Mouse (Mus musculus) liver, embryonic 11.5 days (tissue): ENCODE results near the gene Gtf3c6. TPM values are rescaled to one million over a fixed set of nuclear protein-coding genes. Genes with fewer than 3 reads are reported as not detected.

Source experiments
- ATAC-seq: fragments of 200-750 bp; cut with Nextera tagmentation; replicated peaks from 2 replicates; pipeline ENCODE4 v1.8.0; 2017; ENCODE audit warnings: moderate number of reproducible peaks, mild to moderate bottlenecking, moderate TSS enrichment, moderate library complexity; ENCODE audit not compliant: low FRiP score
- DNase-seq: peaks from one replicate; pipeline ENCODE4 v3.0.0-alpha.2; 2017; ENCODE audit warnings: low spot score
- H3K27ac ChIP-seq: fragments of 300-500 bp; sonication (generic); 2 replicates; pipeline ENCODE4 v1.5.1; 2014; ENCODE audit warnings: mild to moderate bottlenecking, low read depth, low read length, control low read depth
- H3K27me3 ChIP-seq: fragments of 300-500 bp; sonication (generic); replicated peaks from 2 replicates; pipeline ENCODE4 v1.6.1; 2014; ENCODE audit warnings: low read length, mixed read lengths; ENCODE audit not compliant: control insufficient read depth, insufficient read depth
- H3K36me3 ChIP-seq: fragments of 300-500 bp; sonication (generic); 2 replicates; pipeline ENCODE4 v1.6.1; 2014; ENCODE audit warnings: mild to moderate bottlenecking, low read length, moderate library complexity, mixed read lengths; ENCODE audit not compliant: control insufficient read depth, insufficient read depth
- H3K4me1 ChIP-seq: fragments of 300-500 bp; sonication (generic); replicated peaks from 2 replicates; pipeline ENCODE4 v1.6.1; 2014; ENCODE audit warnings: low read length, mixed read lengths; ENCODE audit not compliant: control insufficient read depth, insufficient read depth
- H3K4me2 ChIP-seq: fragments of 300-500 bp; sonication (generic); 2 replicates; pipeline ENCODE4 v1.6.1; 2014; ENCODE audit warnings: mild to moderate bottlenecking, control low read depth, moderate library complexity
- H3K4me3 ChIP-seq: fragments of 300-500 bp; sonication (generic); 2 replicates; pipeline ENCODE4 v1.5.1; 2014; ENCODE audit warnings: low read depth, low read length, control low read depth
- H3K9ac ChIP-seq: fragments of 300-500 bp; sonication (generic); 2 replicates; pipeline ENCODE4 v1.6.1; 2014; ENCODE audit warnings: low read depth, low read length, control low read depth
- H3K9me3 ChIP-seq: fragments of 300-500 bp; sonication (generic); 2 replicates; pipeline ENCODE4 v1.6.1; 2016; ENCODE audit warnings: low read length, inconsistent platforms, mixed read lengths; ENCODE audit not compliant: control insufficient read depth
- WGBS: fragments of 180-500 bp; shearing (Covaris S2); extraction: QIAGEN DNeasy Blood & Tissue Kit; methylation state at CpG from one replicate; pipeline ENCODE4 v1.1.7; 2014; 5-methylcytosine and 5-hydroxymethylcytosine counted together
- polyA plus RNA-seq: library from polyadenylated mRNA; unstranded; fragments of >200 nt; fragmentation: Nextera tagmentation; extraction: Ambion mirVana; gene quantifications from 2 replicates; pipeline ENCODE4 v1.2.1, GENCODE M21; 2014

The Gtf3c6 gene
- polyA plus RNA-seq, 1 experiment from 2014 or later: 117 TPM

- no peak for DNase-seq
- Histone ChIP-seq H3K27ac (peak overlapping the region; percentile 11; the same call in 1 of the 2 replicates), H3K36me3 (peaks cover 23% of the 10 kb centered on the region; the same call in 1 of the 2 replicates)
These were observed 10.7 kb downstream of the Gtf3c6 start for GRCm38 (mm10) chr10:40247166-40247716.

GRCm38 (mm10) chr10:40246374-40247165 lies 11.3 kb downstream of the Gtf3c6 start, which contains the start of gene Rpf2:
TSS of gene Rpf2 (minus strand) at chr10:40247036.
- H3K27ac ChIP-seq: peak within 1 kb of the TSS; percentile 71
- peak within 1 kb of the TSS; percentile 80 for H3K9ac ChIP-seq
- WGBS: under 1% methylated on average over 54 of the region's 54 CpGs
- H3K4me1 ChIP-seq: peaks cover 9% of the 10 kb centered on the region; the same call in 1 of the 2 replicates
- H3K4me3 ChIP-seq: peak within 1 kb of the TSS; percentile 85
- peak within 1 kb of the TSS; percentile 75 for H3K4me2 ChIP-seq
- H3K9me3 ChIP-seq: no peaks in the 10 kb centered on the region
- DNase-seq (peak; percentile 86), ATAC-seq (peak; percentile 91)
- no peaks in the 10 kb centered on the region for H3K27me3 ChIP-seq
- peaks cover 26% of the 10 kb centered on the region; the same call in 1 of the 2 replicates for H3K36me3 ChIP-seq

More at GRCm38 (mm10) chr10:40247166-40247716, 10.7 kb downstream of the Gtf3c6 start:
- Histone ChIP-seq H3K9me3 (no peaks in the 10 kb centered on the region), H3K4me1 (peaks cover 9% of the 10 kb centered on the region; the same call in 1 of the 2 replicates), H3K9ac (peak overlapping the region; percentile 80), H3K4me2 (peak overlapping the region; percentile 75), H3K27me3 (no peaks in the 10 kb centered on the region), H3K4me3 (peak overlapping the region; percentile 85)
- peak; percentile 21; the same call in 1 of the 2 replicates for ATAC-seq
- WGBS: 35% methylated on average over 11 of the region's 11 CpGs

GRCm38 (mm10) chr10:40237826-40238225 lies 20.1 kb downstream of the Gtf3c6 start:
- no peaks in the 10 kb centered on the region for H3K27me3 ChIP-seq
- no peak overlapping the region for H3K4me2 ChIP-seq
- H3K9ac ChIP-seq: no peak overlapping the region
- WGBS: 92% methylated on average over 5 of the region's 5 CpGs
- H3K4me3 ChIP-seq: no peak overlapping the region
- DNase-seq (no peak), ATAC-seq (no peak)
- no peak overlapping the region for H3K27ac ChIP-seq
- no peaks in the 10 kb centered on the region for H3K9me3 ChIP-seq
- peaks cover 37% of the 10 kb centered on the region for H3K36me3 ChIP-seq
- H3K4me1 ChIP-seq: no peaks in the 10 kb centered on the region

- Histone ChIP-seq H3K9ac (no peak overlapping the region), H3K27ac (no peak overlapping the region), H3K4me1 (no peaks in the 10 kb centered on the region), H3K9me3 (no peaks in the 10 kb centered on the region), H3K36me3 (peaks cover 35% of the 10 kb centered on the region), H3K4me3 (no peak overlapping the region), H3K4me2 (no peak overlapping the region), H3K27me3 (no peaks in the 10 kb centered on the region)
- DNase-seq (no peak), ATAC-seq (no peak)
- WGBS: 90% methylated on average over 3 of the region's 3 CpGs
These were observed 24.7 kb downstream of the Gtf3c6 start for GRCm38 (mm10) chr10:40233241-40233640.

- no peak overlapping the region for H3K27ac ChIP-seq
- no peak for ATAC-seq
- no peak overlapping the region for H3K4me2 ChIP-seq
- 60% methylated on average over 7 of the region's 7 CpGs for WGBS
- no peaks in the 10 kb centered on the region for H3K4me1 ChIP-seq
- no peak overlapping the region for H3K4me3 ChIP-seq
- peaks cover 34% of the 10 kb centered on the region for H3K36me3 ChIP-seq
- DNase-seq: no peak
- no peaks in the 10 kb centered on the region for H3K9me3 ChIP-seq
- no peak overlapping the region for H3K9ac ChIP-seq
- no peaks in the 10 kb centered on the region for H3K27me3 ChIP-seq
These were observed 25.5 kb downstream of the Gtf3c6 start for GRCm38 (mm10) chr10:40232442-40232841.

GRCm38 (mm10) chr10:40229725-40230124 lies 28.2 kb downstream of the Gtf3c6 start:
- no peak for ATAC-seq
- Histone ChIP-seq H3K4me2 (no peak overlapping the region), H3K36me3 (peaks cover 46% of the 10 kb centered on the region), H3K9me3 (no peaks in the 10 kb centered on the region), H3K9ac (no peak overlapping the region), H3K27ac (no peak overlapping the region), H3K4me1 (no peaks in the 10 kb centered on the region), H3K27me3 (no peaks in the 10 kb centered on the region), H3K4me3 (no peak overlapping the region)
- no peak for DNase-seq
- WGBS: 97% methylated on average over 1 of the region's 1 CpGs

GRCm38 (mm10) chr10:40227660-40228303 lies 30.1 kb downstream of the Gtf3c6 start:
- H3K4me3 ChIP-seq: no peak overlapping the region
- H3K27ac ChIP-seq: no peak overlapping the region
- ATAC-seq (no peak), DNase-seq (no peak)
- 82% methylated on average over 4 of the region's 4 CpGs for WGBS
- no peaks in the 10 kb centered on the region for H3K27me3 ChIP-seq
- H3K9ac ChIP-seq: no peak overlapping the region
- no peaks in the 10 kb centered on the region for H3K4me1 ChIP-seq
- no peaks in the 10 kb centered on the region for H3K9me3 ChIP-seq
- H3K36me3 ChIP-seq: peaks cover 57% of the 10 kb centered on the region
- H3K4me2 ChIP-seq: no peak overlapping the region

- Histone ChIP-seq H3K9ac (no peak overlapping the region), H3K27me3 (no peaks in the 10 kb centered on the region), H3K4me1 (no peaks in the 10 kb centered on the region), H3K36me3 (peaks cover 26% of the 10 kb centered on the region), H3K4me3 (no peak overlapping the region), H3K9me3 (peaks cover 11% of the 10 kb centered on the region; the same call in 1 of the 2 replicates), H3K4me2 (no peak overlapping the region), H3K27ac (no peak overlapping the region)
- ATAC-seq (no peak), DNase-seq (no peak)
- 76% methylated on average over 3 of the region's 3 CpGs for WGBS
These were observed 39.0 kb downstream of the Gtf3c6 start for GRCm38 (mm10) chr10:40218874-40219273.
